Mouse (Mus musculus) megakaryocyte, embryonic 14.5 days (primary cell): Measurements from ENCODE around the gene Smurf1.

Experiments used
- FLI1 ChIP-seq: IDR thresholded peaks from 2 replicates; pipeline ENCODE4 v1.6.1; 2012; ENCODE audit warnings: low read length, inconsistent platforms, mixed read lengths
- GATA1 ChIP-seq: IDR thresholded peaks from 3 replicates; pipeline ENCODE4 v1.6.1; 2012; ENCODE audit warnings: mixed read lengths, low read length, inconsistent platforms, borderline replicate concordance

DNA sequence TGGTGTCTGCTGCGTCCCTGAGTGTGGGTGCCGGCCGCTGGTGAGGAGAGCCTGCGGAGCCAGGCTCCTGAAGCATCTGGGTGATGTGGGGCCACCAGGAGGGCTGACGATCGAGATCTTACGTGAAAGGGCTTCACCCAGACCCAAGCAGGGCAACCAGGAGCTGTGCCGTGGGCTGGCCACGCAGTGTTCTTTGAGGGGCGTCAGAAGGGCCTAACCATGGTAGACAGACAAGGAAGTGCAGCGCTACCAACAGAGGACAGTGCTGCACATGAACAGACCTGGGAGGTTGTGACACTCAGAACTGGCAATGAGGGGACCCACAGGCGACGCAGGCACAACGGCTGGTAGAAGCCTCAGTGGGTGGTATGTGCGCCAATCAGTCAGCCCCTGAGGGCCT is 88.6 kb downstream of the Smurf1 start:
- TF ChIP-seq GATA1, result no peak
- TF ChIP-seq FLI1, result no peak
